Mouse (Mus musculus) thymus, postnatal 36 days (tissue): ENCODE measurements around the gene Atp2b4.

ENCODE experiments used
- DNase-seq, 2 experiments: peaks; one replicate each; pipeline ENCODE4 v3.0.0; 2022; ENCODE audit warnings: mixed read lengths in 2 of 2

The Atp2b4 gene

GRCm38 (mm10) chr1:133650288-133651055, 150.4 kb downstream of the Atp2b4 start:
- no peak for DNase-seq
